Mouse (Mus musculus) cerebellum, postnatal 4 days (tissue): ENCODE data around the gene Rarg.

ENCODE experiments used
- DNase-seq, 2 experiments: peaks; one replicate each; pipeline ENCODE4 v3.0.0; 2022; ENCODE audit warnings: low spot score in 2 of 2, mixed read lengths in 1 of 2

The Rarg gene

DNA sequence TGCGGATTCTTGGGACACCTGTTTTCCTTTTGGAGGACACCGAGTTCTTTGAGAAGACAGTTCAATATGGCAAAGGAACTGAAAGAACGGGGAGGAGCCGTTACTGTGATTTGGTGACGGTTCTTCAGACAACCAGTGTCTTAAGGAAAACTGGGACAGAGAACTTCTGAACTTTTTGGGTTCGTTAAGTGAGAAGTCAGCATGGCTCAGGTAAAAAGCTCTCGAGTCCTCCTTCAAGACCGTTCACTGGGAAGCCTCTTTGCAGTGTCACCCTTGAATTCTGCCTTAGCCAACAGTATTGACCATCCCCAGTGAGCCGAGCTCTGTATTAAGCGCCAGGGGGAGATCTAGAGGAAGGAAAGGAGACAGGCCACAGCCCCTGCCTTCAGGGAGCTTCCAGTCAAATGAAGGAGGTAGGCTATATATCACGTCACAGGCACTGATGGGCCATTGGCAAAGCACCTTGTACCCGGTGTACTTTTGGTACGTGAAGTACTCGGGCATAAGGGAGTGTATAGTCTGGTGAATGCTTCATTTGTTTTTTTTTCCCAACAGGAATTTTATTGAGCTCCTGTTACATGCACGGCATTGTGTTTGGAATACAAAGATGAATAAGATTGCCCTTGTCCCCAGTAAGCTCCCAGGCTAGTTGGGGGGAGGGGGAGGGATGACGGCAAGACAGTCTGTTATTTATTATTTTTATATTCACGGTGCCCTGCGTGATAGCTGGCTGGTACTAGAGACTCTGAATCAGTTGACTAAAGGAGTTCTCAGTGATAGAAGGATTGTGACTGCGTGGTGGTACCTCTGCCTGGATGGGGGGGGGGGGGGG is 52.4 kb downstream of the Rarg start, which contains the start of gene Csad:
TSS of gene Csad (minus strand) at position 51 of the 832 bp plus-strand sequence.
- DNase-seq = no peak

DNA sequence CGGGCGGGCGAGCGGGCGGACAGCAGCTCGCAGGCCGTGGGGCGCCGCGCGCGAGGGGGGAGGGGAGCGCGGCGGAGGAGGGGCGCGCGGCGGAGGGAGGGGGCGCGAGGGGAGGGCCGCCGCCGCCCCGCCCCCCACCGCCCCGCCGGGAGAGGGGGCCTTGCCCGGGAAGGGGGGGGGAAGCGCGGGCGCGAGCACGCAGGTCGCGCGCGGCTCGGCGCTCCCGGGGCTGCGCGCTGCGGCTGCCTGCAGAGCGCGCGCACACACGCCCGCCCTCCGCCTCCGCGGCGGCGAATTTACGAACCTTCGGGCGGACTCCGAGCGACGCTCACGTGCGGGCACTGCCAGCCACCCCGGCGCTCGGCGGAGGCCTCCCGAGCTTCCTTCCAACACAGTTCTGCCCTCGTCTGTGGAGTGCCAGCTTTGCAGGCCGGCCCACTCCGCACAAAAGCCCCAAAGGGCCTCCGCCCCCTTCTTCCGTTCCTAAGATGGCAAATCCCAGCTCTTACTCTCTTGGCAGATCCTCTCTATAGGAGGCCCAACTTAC is 53.4 kb downstream of the Rarg start:
- peak; percentile 36 to 71 for DNase-seq

DNA sequence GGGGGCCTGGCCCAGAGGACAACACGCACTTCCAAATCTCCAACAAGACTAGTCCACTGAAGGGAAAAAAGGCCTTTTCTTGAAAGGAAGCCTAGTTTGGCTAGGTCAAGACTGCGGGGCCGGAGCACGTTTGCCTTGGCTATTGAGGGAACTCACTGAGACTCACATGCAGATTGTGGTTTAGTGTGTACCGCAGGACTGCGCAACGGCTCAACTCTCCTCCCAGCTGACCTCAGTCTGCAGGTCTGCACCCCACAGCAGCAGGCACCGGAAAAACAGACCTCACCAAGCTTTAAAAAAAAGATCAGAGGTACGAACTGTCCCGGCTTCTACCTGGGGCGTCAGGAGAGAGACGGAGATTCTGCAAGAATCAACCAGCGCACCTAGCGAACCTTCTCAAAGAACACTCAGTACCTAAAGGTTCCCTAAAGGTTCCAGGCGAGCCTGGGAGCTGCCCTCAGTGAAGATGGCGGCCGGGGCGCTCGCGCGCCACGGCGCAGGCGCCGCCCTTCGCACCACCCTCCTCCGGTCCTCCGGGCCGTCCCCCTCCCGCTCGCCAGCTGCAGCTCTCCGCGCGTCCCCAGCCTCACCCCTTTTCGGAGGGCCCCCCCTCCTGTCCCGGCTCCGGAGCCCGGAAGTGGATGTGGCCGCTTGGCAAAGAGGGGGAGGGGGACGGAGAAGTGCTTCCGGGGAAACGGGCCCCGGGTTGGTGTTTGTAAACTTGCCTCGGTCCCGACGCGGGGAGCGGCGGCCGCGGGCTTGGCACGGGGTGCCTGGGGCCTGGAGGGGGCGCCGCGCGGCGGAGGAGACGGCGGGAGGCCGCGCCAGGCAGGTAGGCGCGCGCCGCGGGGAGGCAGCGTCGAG is 54.1 kb downstream of the Rarg start, which contains the start of gene Zfp740:
TSS of gene Zfp740 (plus strand) at position 279 of the 864 bp plus-strand sequence.
- peak; percentile 92 to 96 for DNase-seq

DNA sequence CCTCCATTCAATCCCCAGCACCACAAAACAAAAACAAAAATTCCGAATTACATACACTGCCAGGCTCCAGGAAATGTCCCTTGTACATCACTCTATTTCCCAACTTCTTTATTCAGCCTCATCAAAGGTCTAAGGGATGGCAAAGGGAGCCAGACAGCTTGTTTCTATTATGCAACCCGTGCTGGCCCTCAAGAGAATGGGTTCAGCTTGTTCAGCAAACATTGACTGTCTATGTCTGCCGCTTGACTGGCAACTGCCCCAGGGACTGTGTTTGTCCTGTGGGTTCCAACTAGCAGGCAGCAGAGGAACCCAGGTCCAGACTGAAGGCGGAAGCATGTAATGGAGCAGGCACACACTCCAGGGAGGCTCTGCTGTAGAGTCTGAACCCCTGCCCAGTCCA is 58.5 kb downstream of the Rarg start:
- no peak for DNase-seq

DNA sequence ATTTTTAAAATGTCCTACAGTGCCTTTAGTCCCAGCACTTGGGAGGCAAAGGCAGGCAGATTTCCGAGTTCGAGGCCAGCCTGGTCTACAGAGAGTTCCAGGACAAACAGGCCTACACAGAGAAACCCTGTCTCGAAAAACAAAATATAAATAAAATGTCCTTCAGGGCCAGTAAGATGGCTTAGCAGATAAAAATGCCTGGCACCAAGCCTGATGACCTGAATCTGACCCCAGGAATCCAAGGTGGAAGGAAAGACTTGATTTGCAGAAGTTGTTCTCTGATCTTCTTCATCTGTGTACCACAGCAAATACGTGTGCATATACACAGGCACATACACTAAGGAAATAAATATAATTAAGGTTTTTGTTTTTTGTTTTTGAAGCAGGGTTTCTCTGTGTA is 61.9 kb downstream of the Rarg start:
- no peak for DNase-seq

DNA sequence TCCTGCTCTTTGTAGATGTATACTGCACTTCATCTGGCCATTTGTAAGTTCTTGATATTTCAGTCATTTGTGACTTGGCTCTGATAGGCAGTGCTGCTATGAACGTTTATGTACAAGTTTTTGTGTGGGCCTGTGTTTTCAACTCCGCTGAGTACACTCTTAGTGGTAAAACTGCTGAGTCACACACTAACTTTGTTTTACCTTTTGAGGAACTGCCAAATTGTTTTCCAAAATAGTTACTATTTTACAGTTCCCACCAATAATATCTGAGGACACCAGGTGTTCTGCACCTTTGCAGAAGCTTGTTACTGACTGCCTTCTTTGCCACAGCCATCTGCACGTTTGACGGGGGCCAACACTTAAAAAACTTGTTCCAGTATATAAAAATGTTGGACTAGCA is 62.9 kb downstream of the Rarg start:
- DNase-seq = no peak

DNA sequence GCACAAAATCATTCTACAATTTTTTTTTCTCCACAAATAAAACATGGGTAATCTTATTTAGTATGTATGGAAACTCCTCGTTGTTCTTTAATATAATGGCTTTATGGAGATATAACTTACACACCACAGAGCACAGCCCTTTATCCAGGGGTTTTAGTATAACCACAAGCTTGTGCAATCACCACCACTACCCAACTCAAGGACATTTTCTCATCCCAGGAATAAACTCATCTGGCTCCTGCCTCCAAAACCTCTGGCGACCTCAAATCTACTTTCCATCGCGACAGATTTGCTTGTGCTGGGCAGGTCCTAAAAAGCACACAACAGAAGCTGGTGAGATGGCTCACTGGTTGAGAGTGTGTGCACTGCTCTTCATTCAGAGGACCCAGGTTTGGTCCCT is 63.7 kb downstream of the Rarg start:
- DNase-seq = no peak

DNA sequence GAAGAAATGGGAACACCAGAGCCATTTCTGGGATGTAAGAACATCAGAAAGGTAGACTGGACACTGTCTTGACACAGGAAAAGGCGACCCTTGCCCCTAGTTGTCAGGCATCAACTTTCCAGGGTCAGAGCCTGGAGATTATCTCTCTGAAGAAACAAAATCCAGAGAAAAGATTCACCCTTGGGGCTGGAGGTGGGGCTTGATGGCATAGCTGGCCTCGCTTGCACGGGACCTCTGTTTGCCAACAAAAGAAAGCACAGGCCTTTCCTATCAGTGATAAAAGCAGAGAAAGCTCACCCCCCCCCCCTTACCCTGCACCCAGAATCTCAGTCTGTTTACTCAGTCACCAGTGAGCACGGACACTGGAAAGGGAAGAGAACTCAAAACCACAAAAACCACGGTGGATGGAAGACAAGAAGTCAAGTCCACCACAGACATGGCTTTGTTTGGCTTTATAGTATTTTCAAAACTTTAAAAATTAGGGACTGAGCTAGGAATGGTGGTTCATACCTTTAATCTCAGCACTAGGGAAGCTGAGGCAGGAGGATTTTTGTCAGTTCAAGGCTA is 64.4 kb downstream of the Rarg start:
- no peak for DNase-seq

DNA sequence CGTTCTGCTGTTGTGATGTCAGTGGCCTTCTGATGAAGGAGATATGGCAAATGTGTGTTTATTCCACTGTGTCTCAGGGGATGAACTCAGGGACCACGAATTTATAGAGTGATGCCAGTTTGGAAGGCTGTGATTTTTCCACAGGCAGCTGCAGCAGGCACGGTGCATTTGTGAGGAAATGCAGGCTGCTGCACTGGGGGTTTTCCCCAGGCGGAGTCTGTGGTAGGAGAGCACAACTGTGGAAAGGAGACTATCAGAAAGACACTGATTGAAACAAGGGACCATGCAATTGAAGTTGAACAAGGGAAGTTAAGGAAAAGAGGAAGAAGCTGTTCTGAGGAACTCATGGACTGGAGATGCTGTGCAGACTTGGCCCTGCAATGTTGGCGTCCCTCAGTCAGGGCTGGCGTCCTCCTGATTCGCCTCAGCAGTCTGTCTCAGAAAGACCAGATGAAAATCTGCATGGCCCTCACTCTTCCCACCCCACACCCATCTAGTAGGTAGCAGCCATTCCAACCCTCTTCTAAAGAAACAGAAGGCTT is 65.0 kb downstream of the Rarg start:
- no peak for DNase-seq

DNA sequence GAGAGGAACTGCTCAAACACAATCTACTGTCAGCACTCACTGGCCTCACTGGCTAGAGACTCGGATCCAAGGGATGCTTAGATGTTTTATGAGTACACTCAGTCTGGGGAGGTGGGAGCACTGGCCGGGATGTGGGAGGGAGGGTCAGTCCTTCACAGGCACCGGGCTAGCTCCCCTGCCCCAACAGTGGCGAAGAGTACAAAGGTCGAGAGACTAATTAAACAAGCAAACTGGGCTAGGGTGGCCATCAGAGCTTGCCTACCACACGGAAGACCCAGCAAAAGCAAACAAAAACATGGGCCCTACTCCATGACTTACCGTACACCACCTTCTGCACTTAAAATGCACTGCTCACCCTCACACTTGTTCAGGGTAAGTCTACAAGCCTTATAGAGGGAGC is 65.6 kb downstream of the Rarg start:
- no peak for DNase-seq

DNA sequence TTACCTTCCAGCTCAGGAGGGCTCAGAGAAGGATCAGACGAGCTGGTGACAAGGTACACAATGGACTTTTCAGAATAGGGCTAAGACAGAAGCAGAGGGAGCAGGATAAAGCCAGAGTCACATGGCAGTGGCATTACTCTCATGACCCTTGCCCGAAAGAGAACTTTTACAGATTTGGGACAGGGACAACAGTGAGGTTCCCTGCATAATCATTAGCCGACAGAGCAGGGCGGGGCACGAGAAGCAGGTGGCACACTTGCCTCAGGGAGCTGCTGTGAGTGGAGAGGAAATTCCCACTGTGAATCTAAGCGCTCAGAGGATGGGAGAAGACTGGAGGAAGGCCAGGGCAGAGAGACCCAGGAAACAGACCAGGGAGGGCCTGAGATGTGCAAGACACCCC is 68.4 kb downstream of the Rarg start:
- DNase-seq = no peak

DNA sequence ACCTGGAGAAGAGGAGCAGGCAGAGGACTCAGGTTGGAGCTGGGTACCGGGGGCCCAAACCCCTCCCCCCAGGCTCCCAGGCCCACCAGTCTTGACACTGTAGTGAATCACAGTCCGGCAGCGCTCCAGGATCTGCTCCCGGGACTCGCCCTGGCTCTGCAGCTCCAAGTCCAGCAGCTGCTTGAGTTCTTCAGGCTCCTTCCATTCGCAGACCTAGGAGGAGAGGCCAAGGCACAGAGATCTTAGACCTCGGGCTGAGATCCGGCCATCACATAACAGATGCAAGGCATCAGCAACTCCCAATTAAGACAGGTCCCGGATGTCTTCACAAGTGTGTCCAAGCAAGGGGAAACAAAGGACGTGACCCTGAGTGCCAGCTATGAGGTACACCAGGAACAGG is 69.2 kb downstream of the Rarg start:
- DNase-seq = no peak

DNA sequence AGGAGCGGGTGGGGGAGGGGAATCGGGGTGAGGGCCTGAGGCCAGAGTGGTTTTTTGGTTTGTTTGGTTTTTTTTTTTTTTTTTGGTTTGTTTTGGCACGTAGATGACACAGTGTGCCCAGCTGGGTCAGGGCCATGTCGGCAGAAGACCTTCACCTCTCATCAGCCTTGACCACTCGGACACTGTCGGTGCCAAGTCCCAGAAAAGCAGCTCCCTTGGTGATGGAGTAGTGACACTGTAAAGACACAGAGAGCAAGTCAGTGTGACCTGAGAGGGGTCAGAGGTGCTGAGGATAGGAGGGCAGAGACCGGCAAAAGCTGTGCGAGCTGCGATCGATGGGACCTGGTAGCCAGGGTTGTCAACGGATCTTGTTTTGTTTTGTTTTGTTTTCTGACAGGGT is 71.1 kb downstream of the Rarg start:
- no peak for DNase-seq
